Mouse (Mus musculus) megakaryocyte, embryonic 14.5 days (primary cell): ENCODE measurements around the gene Suv39h1.

Experiments used
- FLI1 ChIP-seq: IDR thresholded peaks from 2 replicates; pipeline ENCODE4 v1.6.1; 2012; ENCODE audit warnings: low read length, inconsistent platforms, mixed read lengths
- GATA1 ChIP-seq: IDR thresholded peaks from 3 replicates; pipeline ENCODE4 v1.6.1; 2012; ENCODE audit warnings: mixed read lengths, low read length, inconsistent platforms, borderline replicate concordance

GRCm38 (mm10) chrX:8075104-8075503, 544 bp upstream of the Suv39h1 start:
- TF ChIP-seq GATA1 (no peak), FLI1 (no peak)
